Comparison of ENCODE assay signal across 8 mouse cellular contexts in the genomic region with DNA sequence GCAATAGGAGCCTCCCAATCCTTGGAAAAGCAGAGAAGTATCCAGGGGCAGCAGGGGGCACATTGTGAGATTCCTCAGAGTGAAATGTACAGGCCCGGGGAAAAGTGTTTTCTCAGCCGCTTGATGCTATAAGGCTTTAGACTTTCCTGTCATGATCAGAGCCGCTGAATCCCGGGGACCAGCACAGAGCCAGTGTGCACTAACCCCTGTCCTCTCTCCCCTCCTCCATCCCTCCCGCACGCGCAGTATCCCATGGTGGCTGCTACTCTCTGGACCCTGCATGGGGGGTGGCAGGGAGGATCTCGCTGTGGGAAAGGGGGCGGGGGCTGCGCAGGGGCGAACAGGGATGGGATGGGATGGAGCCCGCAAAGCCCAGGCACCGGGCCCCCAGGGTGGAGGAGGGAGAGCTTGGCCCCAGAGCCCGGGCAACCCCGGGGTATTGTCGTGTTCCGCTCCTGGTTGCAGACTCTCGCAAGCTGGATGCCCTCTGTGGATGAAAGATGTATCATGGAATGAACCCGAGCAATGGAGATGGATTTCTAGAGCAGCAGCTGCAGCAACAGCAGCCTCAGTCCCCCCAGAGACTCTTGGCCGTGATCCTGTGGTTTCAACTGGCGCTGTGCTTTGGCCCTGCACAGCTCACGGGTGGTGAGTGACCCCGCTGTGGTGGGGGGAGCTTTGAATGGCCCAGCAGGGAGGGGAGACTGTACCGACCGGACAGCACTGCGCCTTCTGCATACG. TPM values are rescaled to one million over a fixed set of nuclear protein-coding genes. Genes with fewer than 3 reads are reported as not detected.
DNase-seq lines count a peak whose midpoint lies in the region; ATAC-seq and TF ChIP-seq lines count a peak whose summit lies in the region.

No protein-coding gene starts in this region.

- no peak for DNase-seq in frontal cortex, postnatal 25 days (ENCODE audit: low spot score in 2 of 2)
- DNase-seq in ES-E14 (ENCODE audit: low read depth, low spot score) = no peak
- DNase-seq in liver, embryonic 13.5 days = no peak
- DNase-seq in right cerebral cortex, postnatal 4 days = peak; percentile 20
- DNase-seq in spleen, adult 12 weeks (ENCODE audit: low spot score) = no peak

- H3K4me1 ChIP-seq in ES-E14 (ENCODE audit: control insufficient read depth in 2 of 2, insufficient read depth in 2 of 2, low read length in 2 of 2, poor library complexity in 1 of 2) = peaks cover 0 to 9% of the 10 kb centered on the region in 2 experiments; a peak in 1 of 4 replicates
- H3K4me1 ChIP-seq in embryonic facial prominence, embryonic 13.5 days = peaks cover 16% of the 10 kb centered on the region
- H3K4me1 ChIP-seq in hindbrain, embryonic 16.5 days (ENCODE audit: control insufficient read depth, insufficient read depth, low read depth, low read length) = peaks cover 7% of the 10 kb centered on the region
- H3K4me1 ChIP-seq in liver, embryonic 13.5 days (replicated peaks) = peaks cover 8% of the 10 kb centered on the region

- H3K27me3 ChIP-seq in embryonic facial prominence, embryonic 13.5 days = peaks cover 36% of the 10 kb centered on the region
- no peaks in the 10 kb centered on the region for H3K27me3 ChIP-seq in hindbrain, embryonic 16.5 days (replicated peaks; ENCODE audit: control insufficient read depth, insufficient read depth, low read length)
- peaks cover 40% of the 10 kb centered on the region for H3K27me3 ChIP-seq in liver, embryonic 13.5 days

- H3K4me3 ChIP-seq in ES-E14 (ENCODE audit: insufficient read depth in 1 of 2, low read depth in 1 of 2, low read length in 2 of 2, poor library complexity in 1 of 2, severe bottlenecking in 1 of 2) = peak overlapping the region; percentile 67 to 90
- H3K4me3 ChIP-seq in embryonic facial prominence, embryonic 13.5 days = peak overlapping the region; percentile 65
- peak overlapping the region; percentile 62 for H3K4me3 ChIP-seq in hindbrain, embryonic 16.5 days (ENCODE audit: low read length)
- H3K4me3 ChIP-seq in liver, embryonic 13.5 days (replicated peaks) = peak overlapping the region; percentile 58

- no peaks in the 10 kb centered on the region for H3K9me3 ChIP-seq in ES-E14 (ENCODE audit: control insufficient read depth, insufficient read depth, low read depth, low read length)
- no peaks in the 10 kb centered on the region for H3K9me3 ChIP-seq in embryonic facial prominence, embryonic 13.5 days
- H3K9me3 ChIP-seq in hindbrain, embryonic 16.5 days (ENCODE audit: control insufficient read depth, low read length) = no peaks in the 10 kb centered on the region
- H3K9me3 ChIP-seq in liver, embryonic 13.5 days (replicated peaks) = no peaks in the 10 kb centered on the region

- WGBS in embryonic facial prominence, embryonic 13.5 days = 1% methylated on average over 27 of the region's 27 CpGs
- under 1% methylated on average over 27 of the region's 27 CpGs for WGBS in hindbrain, embryonic 16.5 days
- 4% methylated on average over 27 of the region's 27 CpGs for WGBS in liver, embryonic 13.5 days (ENCODE audit: insufficient replicate concordance)

- in situ Hi-C loops in ES-E14 (cut with MboI; ENCODE audit: low sequenced_read_pairs in 2 of 2, unreplicated experiment in 2 of 2) = no loop called here

- peak overlapping the region; percentile 92 for H3K4me2 ChIP-seq in embryonic facial prominence, embryonic 13.5 days
- peak overlapping the region; percentile 95 for H3K4me2 ChIP-seq in hindbrain, embryonic 16.5 days (ENCODE audit: low read length)
- peak overlapping the region; percentile 68 for H3K4me2 ChIP-seq in liver, embryonic 13.5 days

- H3K9ac ChIP-seq in ES-E14 (ENCODE audit: insufficient read depth, low read depth, low read length, poor library complexity, severe bottlenecking) = peak overlapping the region; percentile 19; the same call in 1 of the 2 replicates
- peak overlapping the region; percentile 68 for H3K9ac ChIP-seq in embryonic facial prominence, embryonic 13.5 days
- H3K9ac ChIP-seq in hindbrain, embryonic 16.5 days (ENCODE audit: low read depth, low read length) = peak overlapping the region; percentile 82
- no peak overlapping the region for H3K9ac ChIP-seq in liver, embryonic 13.5 days

- no peak overlapping the region for H3K27ac ChIP-seq in ES-E14 (ENCODE audit: insufficient read depth, low read depth, low read length, poor library complexity, severe bottlenecking)
- peak overlapping the region; percentile 66 for H3K27ac ChIP-seq in embryonic facial prominence, embryonic 13.5 days
- peak overlapping the region; percentile 88 for H3K27ac ChIP-seq in hindbrain, embryonic 16.5 days (ENCODE audit: low read depth, low read length)
- no peak overlapping the region for H3K27ac ChIP-seq in liver, embryonic 13.5 days

- peak; percentile 43 for ATAC-seq in frontal cortex, adult (ENCODE audit: low TSS enrichment)
- ATAC-seq in embryonic facial prominence, embryonic 13.5 days (ENCODE audit: insufficient number of reproducible peaks, insufficient read depth, low FRiP score, low TSS enrichment, low read depth) = peak; percentile 40; the same call in 1 of the 2 replicates
- ATAC-seq in hindbrain, embryonic 16.5 days = peak; percentile 74
- ATAC-seq in liver, embryonic 13.5 days (ENCODE audit: low read depth) = peak; percentile 29; the same call in 1 of the 2 replicates

- no peaks in the 10 kb centered on the region for H3K36me3 ChIP-seq in ES-E14 (ENCODE audit: control insufficient read depth, insufficient read depth, low read length, poor library complexity, severe bottlenecking)
- no peaks in the 10 kb centered on the region for H3K36me3 ChIP-seq in embryonic facial prominence, embryonic 13.5 days
- H3K36me3 ChIP-seq in hindbrain, embryonic 16.5 days (ENCODE audit: control insufficient read depth, insufficient read depth, low read length) = no peaks in the 10 kb centered on the region
- no peaks in the 10 kb centered on the region for H3K36me3 ChIP-seq in liver, embryonic 13.5 days

TF ChIP-seq in ES-E14, 5 proteins besides CTCF, POLR2A, EP300 and RAD21:
- TF ChIP-seq HCFC1 (IDR thresholded peaks at IDR 0.05; ENCODE audit: borderline replicate concordance, insufficient read depth, low read length) = no peak
- no peak for TF ChIP-seq ZC3H11A (IDR thresholded peaks at IDR 0.05; ENCODE audit: borderline replicate concordance, low read depth, low read length)

RNA-seq across cellular contexts. Expression of a gene that starts 1.1 kb away (rescaled TPM):
- 4.1 and 7.7 TPM in 2 replicates for total RNA-seq in ES-E14 (2012; rRNA removed)
- polyA plus RNA-seq in embryonic facial prominence, embryonic 13.5 days (2015; fragmentation: Nextera tagmentation; extraction: Ambion mirVana) = 19.4 and 21.3 TPM in 2 replicates
- 83.1 and 85.0 TPM in 2 replicates for polyA plus RNA-seq in hindbrain, embryonic 16.5 days (2015; fragmentation: Nextera tagmentation; extraction: Ambion mirVana)
- polyA plus RNA-seq in liver, embryonic 13.5 days (2015; fragmentation: Nextera tagmentation; extraction: Ambion mirVana) = 1.6 and 1.7 TPM in 2 replicates

RNA-seq across cellular contexts. Expression of a gene that starts 15.7 kb away (rescaled TPM):
- not detected in 2 replicates for total RNA-seq in ES-E14 (2012; rRNA removed)
- polyA plus RNA-seq in embryonic facial prominence, embryonic 13.5 days (2015; fragmentation: Nextera tagmentation; extraction: Ambion mirVana) = not detected in 2 replicates
- polyA plus RNA-seq in hindbrain, embryonic 16.5 days (2015; fragmentation: Nextera tagmentation; extraction: Ambion mirVana) = not detected in 2 replicates
- polyA plus RNA-seq in liver, embryonic 13.5 days (2015; fragmentation: Nextera tagmentation; extraction: Ambion mirVana) = not detected in 2 replicates

Comparison
In these comparisons a context has a peak if more than half of its experiments do, and no peak if none do; other contexts are left out.
1. H3K27ac ChIP-seq: peak in embryonic facial prominence, embryonic 13.5 days (single experiment) and hindbrain, embryonic 16.5 days (single experiment); none in ES-E14 (single experiment) and liver, embryonic 13.5 days (single experiment).
2. Peak in every context shown above with its lines, with median percentiles within 50 percentile points of each other: ATAC-seq, H3K4me3 ChIP-seq and H3K4me2 ChIP-seq.